Mouse (Mus musculus): ENCODE data around the gene Clasp1. TPM values are rescaled to one million over a fixed set of nuclear protein-coding genes. Genes with fewer than 3 reads are reported as not detected.

Gene Clasp1
- polyA plus RNA-seq, 1 experiment from 2014 or later = 97.6 TPM

DNA sequence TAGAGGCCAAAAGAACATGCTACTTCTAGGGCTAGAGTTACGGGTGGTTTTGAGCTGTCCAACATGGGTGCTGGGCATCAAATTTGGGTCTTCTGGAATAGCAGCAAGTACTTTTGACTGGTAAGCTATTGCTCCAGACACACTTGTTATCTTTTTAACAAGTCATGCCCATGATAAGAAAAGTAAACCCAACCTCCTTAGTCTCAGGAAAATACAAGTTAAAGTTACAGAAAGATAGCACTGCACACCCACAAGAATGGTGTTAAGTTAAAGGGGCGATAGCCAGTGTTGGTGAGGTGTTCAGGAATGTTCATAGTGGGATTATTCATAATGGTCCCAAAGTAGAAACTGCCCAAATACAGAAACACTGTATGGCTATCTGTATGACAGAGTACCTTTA is 24.3 kb downstream of the Clasp1 start:
- 92% methylated on average over 2 of the region's 2 CpGs for WGBS
- Histone ChIP-seq H3K27ac (no peak overlapping the region), H3K9me3 (no peaks in the 10 kb centered on the region), H3K36me3 (peaks cover 42% of the 10 kb centered on the region), H3K27me3 (ENCODE audit: insufficient read depth, poor library complexity, severe bottlenecking) (no peaks in the 10 kb centered on the region), H3K4me1 (replicated peaks) (no peaks in the 10 kb centered on the region), H3K4me3 (no peak overlapping the region)
- DNase-seq (ENCODE audit: low spot score) = no peak

DNA sequence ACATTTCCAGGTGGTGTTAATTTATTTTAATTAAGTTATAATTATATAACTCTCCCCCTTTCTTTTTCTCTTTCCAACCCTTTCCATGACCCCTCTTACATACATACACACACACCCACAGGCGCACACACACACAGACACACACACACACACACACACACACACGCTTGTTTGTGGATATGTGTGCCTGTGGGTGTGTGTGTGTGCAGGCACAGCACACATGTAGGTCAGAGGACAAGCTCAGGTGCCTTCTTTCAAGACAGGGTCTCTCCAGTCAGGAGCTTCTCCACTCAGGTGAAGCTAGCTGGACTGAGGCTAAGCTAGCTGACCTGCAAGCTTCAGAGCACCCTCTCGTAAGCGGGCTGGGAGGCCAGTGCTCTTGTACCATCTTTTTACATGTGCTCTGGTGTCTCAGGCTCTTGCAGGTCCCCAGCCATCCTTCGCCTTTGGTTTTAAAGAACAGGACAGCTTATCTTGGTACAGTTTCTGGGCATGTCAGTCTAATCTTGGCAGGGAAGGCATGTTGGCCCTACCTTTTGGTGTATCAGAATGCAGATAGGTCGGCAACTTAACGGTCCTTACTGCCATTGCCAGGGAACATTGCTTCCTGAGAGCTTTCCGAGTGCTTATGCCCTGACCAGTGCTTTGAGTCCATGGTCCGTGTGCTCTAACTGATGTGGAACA is 28.3 kb downstream of the Clasp1 start:
- no peak overlapping the region for H3K27ac ChIP-seq
- no peaks in the 10 kb centered on the region for H3K27me3 ChIP-seq (ENCODE audit: insufficient read depth, poor library complexity, severe bottlenecking)
- no peaks in the 10 kb centered on the region for H3K9me3 ChIP-seq
- peaks cover 65% of the 10 kb centered on the region for H3K36me3 ChIP-seq
- 93% methylated on average over 9 of the region's 9 CpGs for WGBS
- H3K4me1 ChIP-seq (replicated peaks) = no peaks in the 10 kb centered on the region
- H3K4me3 ChIP-seq = no peak overlapping the region
- DNase-seq (ENCODE audit: low spot score) = no peak

DNA sequence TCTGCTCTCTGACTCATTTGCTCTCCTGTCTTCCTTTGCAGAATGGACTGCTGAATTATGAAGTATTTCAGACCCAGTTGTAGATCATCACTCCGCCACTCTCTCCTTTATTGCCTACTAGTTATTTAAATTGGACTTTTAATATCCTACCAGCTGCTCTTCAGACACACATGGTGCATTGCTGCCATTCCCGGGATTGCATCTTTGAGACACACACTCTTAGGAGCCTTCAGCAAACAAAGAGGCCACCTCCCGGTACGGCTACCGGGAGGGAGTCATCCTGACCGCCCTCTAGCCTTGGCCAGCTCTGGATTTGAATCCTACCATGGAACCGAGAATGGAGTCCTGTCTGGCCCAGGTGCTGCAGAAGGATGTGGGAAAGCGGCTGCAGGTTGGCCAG is 30.5 kb downstream of the Clasp1 start:
- peaks cover 83% of the 10 kb centered on the region for H3K36me3 ChIP-seq
- WGBS = 95% methylated on average over 8 of the region's 8 CpGs
- no peaks in the 10 kb centered on the region for H3K9me3 ChIP-seq
- no peak overlapping the region for H3K27ac ChIP-seq
- H3K4me1 ChIP-seq (replicated peaks) = no peaks in the 10 kb centered on the region
- DNase-seq (ENCODE audit: low spot score) = no peak
- H3K27me3 ChIP-seq (ENCODE audit: insufficient read depth, poor library complexity, severe bottlenecking) = no peaks in the 10 kb centered on the region
- no peak overlapping the region for H3K4me3 ChIP-seq

DNA sequence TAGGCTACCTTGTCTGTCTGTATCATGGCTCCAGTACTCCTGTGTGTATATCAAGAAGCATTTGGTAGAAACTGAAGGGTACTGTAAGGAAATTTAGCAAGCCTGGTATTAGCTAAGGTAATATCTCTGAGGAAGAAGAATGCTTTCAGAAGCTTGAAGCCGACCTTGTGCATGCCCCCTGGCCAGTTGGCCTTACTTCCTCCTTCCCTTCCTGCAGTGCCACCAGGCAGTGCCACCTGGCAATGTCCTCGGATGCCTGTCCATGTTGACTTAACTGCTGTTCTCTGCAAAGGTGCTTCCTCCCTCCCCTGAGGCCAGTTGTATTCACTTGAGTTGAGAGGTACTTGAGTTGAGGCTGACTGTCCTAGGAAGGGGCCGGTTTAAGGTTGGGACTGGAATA is 32.3 kb downstream of the Clasp1 start:
- 90% methylated on average over 3 of the region's 3 CpGs for WGBS
- H3K27me3 ChIP-seq (ENCODE audit: insufficient read depth, poor library complexity, severe bottlenecking) = no peaks in the 10 kb centered on the region
- peaks cover 86% of the 10 kb centered on the region for H3K36me3 ChIP-seq
- H3K4me3 ChIP-seq = no peak overlapping the region
- no peaks in the 10 kb centered on the region for H3K9me3 ChIP-seq
- no peak for DNase-seq (ENCODE audit: low spot score)
- no peak overlapping the region for H3K27ac ChIP-seq
- H3K4me1 ChIP-seq (replicated peaks) = no peaks in the 10 kb centered on the region

DNA sequence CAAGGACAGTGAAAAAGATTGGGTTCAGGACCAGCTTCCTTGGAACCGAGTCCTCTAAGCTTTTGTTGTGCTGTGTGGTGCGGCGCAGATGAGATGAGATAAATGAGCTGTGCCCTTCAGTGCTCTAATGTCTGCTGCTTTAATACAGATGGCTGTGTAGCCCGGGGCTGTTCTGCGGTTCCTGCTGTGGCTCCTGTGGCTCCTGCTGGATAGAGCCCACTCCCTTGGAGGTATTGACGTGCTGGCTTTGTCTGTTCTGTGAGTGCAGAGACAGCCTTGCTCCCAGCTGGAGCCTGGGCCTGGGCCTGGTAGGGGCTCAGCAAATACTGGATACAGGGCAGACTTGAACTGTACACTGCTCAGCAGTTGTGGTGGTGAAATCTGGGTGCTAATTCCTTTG is 34.0 kb downstream of the Clasp1 start:
- DNase-seq (ENCODE audit: low spot score) = no peak
- H3K36me3 ChIP-seq = peaks cover 81% of the 10 kb centered on the region
- no peaks in the 10 kb centered on the region for H3K27me3 ChIP-seq (ENCODE audit: insufficient read depth, poor library complexity, severe bottlenecking)
- H3K27ac ChIP-seq = no peak overlapping the region
- no peak overlapping the region for H3K4me3 ChIP-seq
- no peaks in the 10 kb centered on the region for H3K4me1 ChIP-seq (replicated peaks)
- H3K9me3 ChIP-seq = no peaks in the 10 kb centered on the region
- WGBS = 79% methylated on average over 6 of the region's 6 CpGs

DNA sequence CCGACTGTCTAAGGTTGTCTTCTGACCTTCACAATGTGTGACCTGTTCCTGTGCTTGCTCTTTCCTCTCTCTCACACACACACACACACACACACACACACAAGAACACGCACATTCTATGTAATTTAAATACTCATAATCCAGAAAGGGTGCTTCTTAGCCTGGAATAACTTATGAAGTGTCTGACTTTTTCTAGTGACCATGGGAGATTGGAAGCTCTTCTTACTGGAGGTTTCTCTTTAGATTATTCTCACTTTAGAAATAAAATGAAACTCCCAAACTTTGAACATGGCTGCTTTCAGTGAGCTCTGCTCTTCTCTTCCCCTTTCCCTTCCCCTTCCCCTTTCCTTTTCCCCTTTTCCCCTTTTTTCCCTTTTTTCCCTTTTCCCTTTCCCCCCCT is 37.1 kb downstream of the Clasp1 start:
- 95% methylated on average over 2 of the region's 2 CpGs for WGBS
- DNase-seq (ENCODE audit: low spot score) = no peak

DNA sequence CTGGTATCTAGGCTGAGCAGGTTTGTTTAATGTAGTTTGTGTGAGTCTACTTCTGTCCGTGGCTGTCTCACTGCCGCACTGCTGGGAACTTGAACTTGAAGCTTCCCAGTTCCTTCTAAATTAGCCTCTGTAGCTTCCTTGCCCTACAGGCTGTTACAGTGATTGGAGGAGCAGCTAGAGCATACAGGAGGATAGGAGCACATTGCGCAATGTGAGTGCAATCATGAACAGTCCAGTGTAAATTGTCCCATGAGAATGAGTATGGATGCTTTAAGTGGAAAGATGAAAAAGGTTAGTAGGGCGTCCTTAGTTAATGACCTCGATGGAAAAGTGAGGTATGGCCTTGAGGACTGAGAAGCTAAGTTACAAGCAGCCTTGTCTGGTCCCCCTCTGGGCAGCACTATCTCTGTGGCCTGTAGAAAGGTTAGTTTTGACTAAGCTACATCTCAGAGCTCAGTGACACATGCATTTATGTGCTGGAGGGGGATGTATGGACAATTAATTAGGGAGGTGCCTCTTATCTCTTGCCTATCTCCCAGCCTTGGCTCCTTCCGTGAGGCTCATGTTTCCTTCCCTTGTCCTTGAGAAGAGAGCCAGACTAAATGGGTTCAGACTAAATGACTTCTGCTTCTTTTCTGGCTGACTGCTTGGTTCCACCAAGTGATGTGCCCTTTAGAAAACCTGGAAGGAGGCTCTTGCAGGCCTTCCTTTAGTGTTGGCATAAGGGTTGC is 39.7 kb downstream of the Clasp1 start:
- no peak for DNase-seq (ENCODE audit: low spot score)
- Histone ChIP-seq H3K4me3 (no peak overlapping the region), H3K27ac (no peak overlapping the region), H3K9me3 (no peaks in the 10 kb centered on the region), H3K27me3 (ENCODE audit: insufficient read depth, poor library complexity, severe bottlenecking) (no peaks in the 10 kb centered on the region), H3K36me3 (peaks cover 39% of the 10 kb centered on the region), H3K4me1 (replicated peaks) (no peaks in the 10 kb centered on the region)
- WGBS = 89% methylated on average over 6 of the region's 6 CpGs

More for the DNA sequence above, 37.1 kb downstream of the Clasp1 start:
- no peaks in the 10 kb centered on the region for H3K9me3 ChIP-seq
- H3K36me3 ChIP-seq = peaks cover 57% of the 10 kb centered on the region
- no peaks in the 10 kb centered on the region for H3K4me1 ChIP-seq (replicated peaks)
- H3K4me3 ChIP-seq = no peak overlapping the region
- no peaks in the 10 kb centered on the region for H3K27me3 ChIP-seq (ENCODE audit: insufficient read depth, poor library complexity, severe bottlenecking)
- H3K27ac ChIP-seq = no peak overlapping the region

DNA sequence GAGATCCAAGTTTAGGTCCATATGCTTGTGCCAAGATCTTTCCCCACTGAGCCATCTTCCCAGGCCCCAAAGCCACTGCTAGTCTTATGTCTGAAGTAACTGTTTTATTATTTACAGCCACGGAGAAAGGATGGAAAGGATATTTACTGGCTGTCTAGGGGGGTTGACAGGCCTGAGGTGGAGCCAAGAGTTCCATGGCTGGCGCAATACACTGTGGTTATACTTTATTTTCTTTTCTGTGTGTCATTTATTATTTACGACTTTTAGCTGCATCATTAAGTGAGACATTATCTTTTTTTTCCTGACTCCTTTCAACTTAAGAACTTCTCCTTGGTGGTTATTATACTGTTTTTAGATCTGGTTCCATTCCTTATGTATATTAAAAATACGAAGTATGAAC is 42.7 kb downstream of the Clasp1 start:
- no peak for DNase-seq (ENCODE audit: low spot score)
- Histone ChIP-seq H3K27me3 (ENCODE audit: insufficient read depth, poor library complexity, severe bottlenecking) (no peaks in the 10 kb centered on the region), H3K4me3 (no peak overlapping the region), H3K27ac (no peak overlapping the region), H3K4me1 (replicated peaks) (peaks cover 4% of the 10 kb centered on the region; the same call in 1 of the 2 replicates), H3K9me3 (no peaks in the 10 kb centered on the region), H3K36me3 (peaks cover 19% of the 10 kb centered on the region)
- 92% methylated on average over 4 of the region's 4 CpGs for WGBS

DNA sequence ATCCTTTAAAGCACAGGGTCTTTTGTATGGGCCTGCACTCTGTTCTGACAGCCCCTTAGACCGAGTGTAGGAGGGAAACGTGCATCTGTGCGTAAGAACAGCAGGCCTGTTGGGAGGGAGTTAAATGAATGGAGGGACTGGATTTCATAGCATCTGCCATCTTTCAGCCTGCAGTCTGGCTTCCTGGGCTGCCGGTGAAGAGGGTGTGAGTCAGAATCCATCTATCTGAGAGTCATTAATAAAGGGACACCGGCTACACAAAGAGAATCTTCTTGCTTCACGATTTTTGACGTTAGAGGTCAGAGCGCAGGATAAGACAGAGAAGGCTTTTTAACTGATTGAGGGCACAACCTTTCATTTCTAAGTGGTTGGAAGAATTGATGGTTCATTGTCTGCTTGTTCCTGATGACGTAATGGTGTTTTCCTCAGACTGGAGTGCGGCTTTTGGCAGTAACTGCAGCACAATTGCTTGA is 46.2 kb downstream of the Clasp1 start:
- Histone ChIP-seq H3K4me1 (replicated peaks) (peaks cover 4% of the 10 kb centered on the region; the same call in 1 of the 2 replicates), H3K27ac (peak overlapping the region; percentile 53), H3K4me3 (no peak overlapping the region), H3K9me3 (no peaks in the 10 kb centered on the region), H3K36me3 (peaks cover 12% of the 10 kb centered on the region; the same call in 1 of the 2 replicates), H3K27me3 (ENCODE audit: insufficient read depth, poor library complexity, severe bottlenecking) (no peaks in the 10 kb centered on the region)
- 71% methylated on average over 10 of the region's 10 CpGs for WGBS
- peak; percentile 8 for DNase-seq (ENCODE audit: low spot score)

DNA sequence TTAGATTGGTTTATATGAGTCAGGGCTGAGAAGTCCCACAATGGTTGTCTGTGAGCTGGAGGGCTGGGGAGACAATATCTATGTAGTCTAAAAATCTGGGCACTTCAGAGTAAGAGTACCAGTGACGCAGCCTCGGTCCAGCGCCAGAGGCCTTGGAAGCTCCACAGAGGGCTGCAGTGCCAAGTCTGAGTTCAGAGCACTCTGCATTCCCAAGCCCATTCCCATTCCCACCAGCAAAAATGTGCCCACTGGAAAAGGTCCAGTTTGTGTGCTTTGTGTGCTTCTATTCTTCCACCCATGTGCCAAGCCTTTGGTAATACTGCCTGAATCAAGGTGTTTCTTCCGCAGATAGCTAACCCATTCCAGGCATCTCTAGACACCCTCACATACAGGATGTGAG is 49.0 kb downstream of the Clasp1 start:
- Histone ChIP-seq H3K27me3 (ENCODE audit: insufficient read depth, poor library complexity, severe bottlenecking) (no peaks in the 10 kb centered on the region), H3K36me3 (peaks cover 11% of the 10 kb centered on the region; the same call in 1 of the 2 replicates), H3K27ac (no peak overlapping the region), H3K9me3 (no peaks in the 10 kb centered on the region), H3K4me3 (no peak overlapping the region), H3K4me1 (replicated peaks) (peaks cover 4% of the 10 kb centered on the region; the same call in 1 of the 2 replicates)
- WGBS = 97% methylated on average over 4 of the region's 4 CpGs
- DNase-seq (ENCODE audit: low spot score) = no peak

DNA sequence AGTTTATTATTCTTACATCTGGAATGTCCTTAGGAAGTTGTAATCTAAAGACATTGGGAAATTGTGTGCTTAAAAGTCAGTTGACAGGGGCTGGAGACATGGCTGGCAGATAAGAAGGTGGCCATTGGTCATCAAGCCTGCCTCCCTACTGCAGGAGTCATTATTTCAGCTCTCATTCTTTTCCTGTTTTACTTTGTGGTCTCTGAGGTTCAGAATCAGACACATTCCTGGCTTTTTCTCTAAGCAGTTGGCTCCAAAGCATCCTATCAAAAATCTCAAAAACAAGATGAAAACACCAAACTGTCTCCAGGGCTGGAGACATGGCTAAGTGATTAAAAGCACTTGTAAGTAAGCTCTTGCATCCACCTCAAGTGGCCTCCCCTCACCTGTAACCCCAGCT is 49.5 kb downstream of the Clasp1 start:
- Histone ChIP-seq H3K36me3 (peaks cover 8% of the 10 kb centered on the region; the same call in 1 of the 2 replicates), H3K9me3 (no peaks in the 10 kb centered on the region), H3K27ac (no peak overlapping the region), H3K27me3 (ENCODE audit: insufficient read depth, poor library complexity, severe bottlenecking) (no peaks in the 10 kb centered on the region), H3K4me1 (replicated peaks) (peaks cover 4% of the 10 kb centered on the region; the same call in 1 of the 2 replicates), H3K4me3 (no peak overlapping the region)
- no peak for DNase-seq (ENCODE audit: low spot score)

DNA sequence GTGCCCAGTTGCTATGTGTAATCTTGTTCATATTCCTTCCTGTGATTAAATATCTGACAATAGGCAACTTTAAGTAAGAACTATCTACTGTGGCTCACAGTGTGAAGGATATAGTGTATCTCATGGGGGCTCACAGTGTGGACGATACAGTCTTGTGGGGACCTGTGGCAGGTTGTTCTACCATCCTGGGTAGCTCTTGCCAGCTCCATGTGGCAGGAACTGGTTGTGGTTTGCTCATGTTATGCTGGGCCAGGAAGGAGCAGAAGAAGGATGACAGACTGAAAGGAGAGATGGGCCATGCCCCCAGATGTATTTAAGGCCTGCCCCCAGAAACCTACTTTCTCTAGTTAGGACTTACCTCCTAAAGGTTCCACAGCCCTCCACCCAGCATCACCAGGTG is 51.7 kb downstream of the Clasp1 start:
- Histone ChIP-seq H3K27ac (no peak overlapping the region), H3K9me3 (no peaks in the 10 kb centered on the region), H3K27me3 (ENCODE audit: insufficient read depth, poor library complexity, severe bottlenecking) (no peaks in the 10 kb centered on the region), H3K36me3 (0 out of 2 replicates have a peak, but pooled peaks cover 7% of the 10 kb centered on the region), H3K4me3 (no peak overlapping the region), H3K4me1 (replicated peaks) (no peaks in the 10 kb centered on the region; the same call in 1 of the 2 replicates)
- no peak for DNase-seq (ENCODE audit: low spot score)
- 94% methylated on average over 1 of the region's 1 CpGs for WGBS

DNA sequence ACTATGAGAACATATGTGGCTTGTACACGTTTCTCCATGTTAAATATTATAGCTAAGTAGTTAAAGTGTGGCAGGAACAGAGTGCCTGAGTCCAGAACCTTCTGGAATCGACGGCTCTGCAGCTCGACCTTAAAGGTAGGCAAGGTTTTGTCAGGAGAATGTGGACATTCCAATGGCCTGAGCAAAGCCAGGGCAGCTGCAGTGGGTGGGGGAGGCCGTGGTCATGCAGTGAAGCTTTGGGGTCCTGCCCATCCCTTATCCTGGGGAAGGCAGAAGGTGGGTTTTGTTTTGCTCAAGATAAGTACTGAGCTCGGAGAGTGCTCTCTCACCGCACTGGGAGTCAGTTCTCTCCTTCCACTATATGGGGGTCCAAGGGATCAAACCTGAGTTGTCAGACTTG is 55.6 kb downstream of the Clasp1 start:
- Histone ChIP-seq H3K27me3 (ENCODE audit: insufficient read depth, poor library complexity, severe bottlenecking) (no peaks in the 10 kb centered on the region), H3K9me3 (no peaks in the 10 kb centered on the region), H3K27ac (no peak overlapping the region), H3K4me1 (replicated peaks) (no peaks in the 10 kb centered on the region; the same call in 1 of the 2 replicates), H3K4me3 (no peak overlapping the region), H3K36me3 (0 out of 2 replicates have a peak, but pooled peaks cover 7% of the 10 kb centered on the region)
- WGBS = 86% methylated on average over 7 of the region's 7 CpGs
- DNase-seq (ENCODE audit: low spot score) = no peak

Data from hindbrain, embryonic 10.5 days (tissue).